Mouse (Mus musculus): ENCODE results near the gene P4hb. TPM values are rescaled to one million over a fixed set of nuclear protein-coding genes. Genes with fewer than 3 reads are reported as not detected.

Gene P4hb
- polyA plus RNA-seq, 1 experiment from 2014 or later, result 263 TPM

GRCm38 (mm10) chr11:120576365-120576981 lies 3.4 kb upstream of the P4hb start:
- H3K4me2 ChIP-seq, result no peak overlapping the region
- 87% methylated on average over 3 of the region's 3 CpGs for WGBS
- ATAC-seq (ENCODE audit: low FRiP score, low read depth), result no peak
- no peak overlapping the region for H3K9ac ChIP-seq
- no peak overlapping the region for H3K4me3 ChIP-seq
- H3K36me3 ChIP-seq, result peaks cover 24% of the 10 kb centered on the region
- H3K9me3 ChIP-seq, result no peaks in the 10 kb centered on the region
- H3K27me3 ChIP-seq, result no peaks in the 10 kb centered on the region
- H3K4me1 ChIP-seq (replicated peaks), result peaks cover 41% of the 10 kb centered on the region
- 0 out of 2 replicates have a peak overlapping the region, but pooled peaks have one; percentile 17 for H3K27ac ChIP-seq (replicated peaks)

GRCm38 (mm10) chr11:120575940-120576339 lies 2.9 kb upstream of the P4hb start:
- no peak for ATAC-seq (ENCODE audit: low FRiP score, low read depth)
- peaks cover 27% of the 10 kb centered on the region for H3K36me3 ChIP-seq
- no peak overlapping the region for H3K27ac ChIP-seq (replicated peaks)
- H3K4me2 ChIP-seq, result no peak overlapping the region
- H3K4me3 ChIP-seq, result no peak overlapping the region
- no peaks in the 10 kb centered on the region for H3K9me3 ChIP-seq
- H3K4me1 ChIP-seq (replicated peaks), result peaks cover 47% of the 10 kb centered on the region
- no peaks in the 10 kb centered on the region for H3K27me3 ChIP-seq
- no peak overlapping the region for H3K9ac ChIP-seq

- Histone ChIP-seq H3K27me3 (no peaks in the 10 kb centered on the region), H3K4me1 (replicated peaks) (peaks cover 45% of the 10 kb centered on the region), H3K4me2 (no peak overlapping the region), H3K4me3 (no peak overlapping the region), H3K36me3 (peaks cover 36% of the 10 kb centered on the region), H3K9me3 (no peaks in the 10 kb centered on the region), H3K9ac (no peak overlapping the region), H3K27ac (replicated peaks) (no peak overlapping the region)
- ATAC-seq (ENCODE audit: low FRiP score, low read depth), result no peak
- 86% methylated on average over 2 of the region's 2 CpGs for WGBS
These were observed 2.0 kb upstream of the P4hb start for GRCm38 (mm10) chr11:120575046-120575445.

GRCm38 (mm10) chr11:120574278-120574600 lies 1.2 kb upstream of the P4hb start:
- peak overlapping the region; percentile 68 for H3K4me3 ChIP-seq
- H3K27me3 ChIP-seq, result no peaks in the 10 kb centered on the region
- no peaks in the 10 kb centered on the region for H3K9me3 ChIP-seq
- H3K27ac ChIP-seq (replicated peaks), result no peak overlapping the region
- peak overlapping the region; percentile 73; the same call in 1 of the 2 replicates for H3K9ac ChIP-seq
- peaks cover 37% of the 10 kb centered on the region for H3K36me3 ChIP-seq
- ATAC-seq (ENCODE audit: low FRiP score, low read depth), result no peak
- H3K4me2 ChIP-seq, result peak overlapping the region; percentile 94
- 45% methylated on average over 5 of the region's 5 CpGs for WGBS
- peaks cover 36% of the 10 kb centered on the region for H3K4me1 ChIP-seq (replicated peaks)

GRCm38 (mm10) chr11:120573585-120574277 lies 678 bp upstream of the P4hb start:
- H3K36me3 ChIP-seq, result peaks cover 32% of the 10 kb centered on the region
- peak overlapping the region; percentile 94 for H3K4me2 ChIP-seq
- H3K27me3 ChIP-seq, result no peaks in the 10 kb centered on the region
- peak; percentile 7; the same call in 1 of the 2 replicates for ATAC-seq (ENCODE audit: low FRiP score, low read depth)
- peaks cover 31% of the 10 kb centered on the region for H3K4me1 ChIP-seq (replicated peaks)
- no peaks in the 10 kb centered on the region for H3K9me3 ChIP-seq
- WGBS, result 0% methylated on average over 23 of the region's 23 CpGs
- peak overlapping the region; percentile 87 for H3K27ac ChIP-seq (replicated peaks)
- peak overlapping the region; percentile 73 for H3K9ac ChIP-seq
- peak overlapping the region; percentile 68 for H3K4me3 ChIP-seq

- H3K4me3 ChIP-seq, result peak overlapping the region; percentile 68
- no peaks in the 10 kb centered on the region for H3K27me3 ChIP-seq
- H3K36me3 ChIP-seq, result peaks cover 31% of the 10 kb centered on the region
- peak overlapping the region; percentile 87 for H3K27ac ChIP-seq (replicated peaks)
- H3K4me2 ChIP-seq, result peak overlapping the region; percentile 81
- under 1% methylated on average over 17 of the region's 24 CpGs for WGBS
- H3K9me3 ChIP-seq, result no peaks in the 10 kb centered on the region
- peak; percentile 8; the same call in 1 of the 2 replicates for ATAC-seq (ENCODE audit: low FRiP score, low read depth)
- H3K9ac ChIP-seq, result peak overlapping the region; percentile 78
- H3K4me1 ChIP-seq (replicated peaks), result peaks cover 27% of the 10 kb centered on the region
These were observed 669 bp downstream of the P4hb start for GRCm38 (mm10) chr11:120572417-120572751.

GRCm38 (mm10) chr11:120571754-120572416 lies 1.2 kb downstream of the P4hb start:
- 12% methylated on average over 11 of the region's 11 CpGs for WGBS
- H3K27ac ChIP-seq (replicated peaks), result peak overlapping the region; percentile 87
- peak overlapping the region; percentile 68 for H3K4me3 ChIP-seq
- no peaks in the 10 kb centered on the region for H3K9me3 ChIP-seq
- peaks cover 27% of the 10 kb centered on the region for H3K4me1 ChIP-seq (replicated peaks)
- H3K9ac ChIP-seq, result peak overlapping the region; percentile 78
- peaks cover 35% of the 10 kb centered on the region for H3K36me3 ChIP-seq
- no peaks in the 10 kb centered on the region for H3K27me3 ChIP-seq
- ATAC-seq (ENCODE audit: low FRiP score, low read depth), result no peak
- peak overlapping the region; percentile 81 for H3K4me2 ChIP-seq

- H3K9me3 ChIP-seq, result no peaks in the 10 kb centered on the region
- peak overlapping the region; percentile 81 for H3K4me2 ChIP-seq
- H3K27me3 ChIP-seq, result no peaks in the 10 kb centered on the region
- H3K4me1 ChIP-seq (replicated peaks), result peaks cover 27% of the 10 kb centered on the region
- H3K4me3 ChIP-seq, result 0 out of 2 replicates have a peak overlapping the region, but pooled peaks have one; percentile 68
- 91% methylated on average over 3 of the region's 3 CpGs for WGBS
- no peak overlapping the region for H3K9ac ChIP-seq
- H3K36me3 ChIP-seq, result peaks cover 42% of the 10 kb centered on the region
- ATAC-seq (ENCODE audit: low FRiP score, low read depth), result no peak
- H3K27ac ChIP-seq (replicated peaks), result no peak overlapping the region
These were observed 1.9 kb downstream of the P4hb start for GRCm38 (mm10) chr11:120571122-120571521.

GRCm38 (mm10) chr11:120568324-120568723 lies 4.7 kb downstream of the P4hb start:
- H3K36me3 ChIP-seq, result peaks cover 69% of the 10 kb centered on the region
- H3K4me3 ChIP-seq, result no peak overlapping the region
- no peak overlapping the region for H3K9ac ChIP-seq
- H3K27ac ChIP-seq (replicated peaks), result no peak overlapping the region
- no peak for ATAC-seq (ENCODE audit: low FRiP score, low read depth)
- H3K27me3 ChIP-seq, result no peaks in the 10 kb centered on the region
- H3K9me3 ChIP-seq, result no peaks in the 10 kb centered on the region
- WGBS, result 94% methylated on average over 6 of the region's 6 CpGs
- H3K4me1 ChIP-seq (replicated peaks), result peaks cover 16% of the 10 kb centered on the region
- H3K4me2 ChIP-seq, result no peak overlapping the region

- Histone ChIP-seq H3K4me1 (replicated peaks) (no peaks in the 10 kb centered on the region), H3K4me3 (no peak overlapping the region), H3K36me3 (peaks cover 89% of the 10 kb centered on the region), H3K9me3 (no peaks in the 10 kb centered on the region), H3K9ac (no peak overlapping the region), H3K27ac (replicated peaks) (no peak overlapping the region), H3K27me3 (no peaks in the 10 kb centered on the region), H3K4me2 (no peak overlapping the region)
- no peak for ATAC-seq (ENCODE audit: low FRiP score, low read depth)
- 83% methylated on average over 9 of the region's 9 CpGs for WGBS
These were observed 7.9 kb downstream of the P4hb start for GRCm38 (mm10) chr11:120565114-120565513.

- Histone ChIP-seq H3K27ac (replicated peaks) (no peak overlapping the region), H3K27me3 (no peaks in the 10 kb centered on the region), H3K4me1 (replicated peaks) (no peaks in the 10 kb centered on the region), H3K4me3 (no peak overlapping the region), H3K36me3 (peaks cover 90% of the 10 kb centered on the region), H3K9me3 (no peaks in the 10 kb centered on the region), H3K9ac (no peak overlapping the region), H3K4me2 (no peak overlapping the region)
- 96% methylated on average over 13 of the region's 13 CpGs for WGBS
- no peak for ATAC-seq (ENCODE audit: low FRiP score, low read depth)
These were observed 10.1 kb downstream of the P4hb start for GRCm38 (mm10) chr11:120562949-120563348.

- WGBS, result 94% methylated on average over 13 of the region's 13 CpGs
- no peaks in the 10 kb centered on the region for H3K4me1 ChIP-seq (replicated peaks)
- peaks cover 72% of the 10 kb centered on the region for H3K36me3 ChIP-seq
- no peaks in the 10 kb centered on the region for H3K27me3 ChIP-seq
- no peak overlapping the region for H3K27ac ChIP-seq (replicated peaks)
- H3K9me3 ChIP-seq, result no peaks in the 10 kb centered on the region
- H3K4me2 ChIP-seq, result no peak overlapping the region
- no peak overlapping the region for H3K4me3 ChIP-seq
- no peak overlapping the region for H3K9ac ChIP-seq
- ATAC-seq (ENCODE audit: low FRiP score, low read depth), result no peak
These were observed 11.9 kb downstream of the P4hb start for GRCm38 (mm10) chr11:120560952-120561728.

Measured in hindbrain, embryonic 15.5 days (tissue).